Mouse (Mus musculus) heart, embryonic 12.5 days (tissue): ENCODE measurements around the gene Inca1. TPM values are rescaled to one million over a fixed set of nuclear protein-coding genes. Genes with fewer than 3 reads are reported as not detected.

Experiments used
- ATAC-seq: fragments of 200-750 bp; cut with Nextera tagmentation; 2 replicates; pipeline ENCODE4 v1.8.0; 2017; ENCODE audit warnings: moderate TSS enrichment, moderate library complexity; ENCODE audit not compliant: insufficient number of reproducible peaks, low FRiP score
- H3K27ac ChIP-seq: fragments of 300-500 bp; sonication (generic); 2 replicates; pipeline ENCODE4 v1.5.1; 2016; ENCODE audit warnings: mild to moderate bottlenecking, moderate library complexity; ENCODE audit not compliant: poor library complexity, severe bottlenecking
- H3K27me3 ChIP-seq: fragments of 300-500 bp; sonication (generic); replicated peaks from 2 replicates; pipeline ENCODE4 v1.6.1; 2016; ENCODE audit warnings: mild to moderate bottlenecking, moderate library complexity
- H3K36me3 ChIP-seq: fragments of 300-500 bp; sonication (generic); 2 replicates; pipeline ENCODE4 v1.6.1; 2016; ENCODE audit warnings: mild to moderate bottlenecking, moderate library complexity
- H3K4me1 ChIP-seq: fragments of 300-500 bp; sonication (generic); replicated peaks from 2 replicates; pipeline ENCODE4 v1.6.1; 2016; ENCODE audit warnings: mild to moderate bottlenecking
- H3K4me2 ChIP-seq: fragments of 300-500 bp; sonication (generic); 2 replicates; pipeline ENCODE4 v1.6.1; 2016; ENCODE audit warnings: mild to moderate bottlenecking, moderate library complexity
- H3K4me3 ChIP-seq: fragments of 300-500 bp; sonication (generic); 2 replicates; pipeline ENCODE4 v1.5.1; 2016; ENCODE audit warnings: mild to moderate bottlenecking
- H3K9ac ChIP-seq: fragments of 300-500 bp; sonication (generic); 2 replicates; pipeline ENCODE4 v1.6.1; 2016; ENCODE audit warnings: mild to moderate bottlenecking, moderate library complexity
- H3K9me3 ChIP-seq: fragments of 300-500 bp; sonication (generic); replicated peaks from 2 replicates; pipeline ENCODE4 v1.6.1; 2016; ENCODE audit warnings: mild to moderate bottlenecking, moderate library complexity
- WGBS: fragments of 180-500 bp; shearing (Covaris S2); methylation state at CpG from one replicate; pipeline ENCODE4 v1.1.7; 2016; 5-methylcytosine and 5-hydroxymethylcytosine counted together
- polyA plus RNA-seq: library from polyadenylated mRNA; unstranded; fragments of >200 nt; fragmentation: Nextera tagmentation; extraction: Ambion mirVana; gene quantifications from 2 replicates; pipeline ENCODE4 v1.2.1, GENCODE M21; 2016

The Inca1 gene
- polyA plus RNA-seq, 1 experiment from 2014 or later: 1.7 TPM

GRCm38 (mm10) chr11:70727385-70727784 is 27.4 kb upstream of the Inca1 start:
- Histone ChIP-seq H3K9me3 (no peaks in the 10 kb centered on the region), H3K27me3 (no peaks in the 10 kb centered on the region), H3K4me3 (no peak overlapping the region), H3K4me1 (no peaks in the 10 kb centered on the region), H3K36me3 (peaks cover 71% of the 10 kb centered on the region), H3K9ac (no peak overlapping the region), H3K4me2 (no peak overlapping the region), H3K27ac (no peak overlapping the region)
- no peak for ATAC-seq
- WGBS: 82% methylated on average over 5 of the region's 5 CpGs

- Histone ChIP-seq H3K36me3 (peaks cover 79% of the 10 kb centered on the region), H3K4me2 (no peak overlapping the region), H3K27me3 (no peaks in the 10 kb centered on the region), H3K4me3 (no peak overlapping the region), H3K9ac (no peak overlapping the region), H3K9me3 (no peaks in the 10 kb centered on the region), H3K27ac (no peak overlapping the region), H3K4me1 (no peaks in the 10 kb centered on the region)
- ATAC-seq: no peak
- 80% methylated on average over 2 of the region's 2 CpGs for WGBS
Measured at GRCm38 (mm10) chr11:70726585-70726984, 26.6 kb upstream of the Inca1 start.

- Histone ChIP-seq H3K27me3 (no peaks in the 10 kb centered on the region), H3K4me2 (no peak overlapping the region), H3K9me3 (no peaks in the 10 kb centered on the region), H3K4me1 (no peaks in the 10 kb centered on the region), H3K9ac (no peak overlapping the region), H3K27ac (no peak overlapping the region), H3K4me3 (no peak overlapping the region), H3K36me3 (peaks cover 96% of the 10 kb centered on the region)
- 89% methylated on average over 9 of the region's 9 CpGs for WGBS
- no peak for ATAC-seq
Measured at GRCm38 (mm10) chr11:70724706-70725105, 24.8 kb upstream of the Inca1 start.

GRCm38 (mm10) chr11:70721072-70721471 is 21.1 kb upstream of the Inca1 start:
- peaks cover 97% of the 10 kb centered on the region for H3K36me3 ChIP-seq
- no peak overlapping the region for H3K27ac ChIP-seq
- H3K9ac ChIP-seq: no peak overlapping the region
- WGBS: 84% methylated on average over 3 of the region's 3 CpGs
- ATAC-seq: no peak
- no peaks in the 10 kb centered on the region for H3K9me3 ChIP-seq
- no peak overlapping the region for H3K4me2 ChIP-seq
- H3K27me3 ChIP-seq: no peaks in the 10 kb centered on the region
- no peaks in the 10 kb centered on the region for H3K4me1 ChIP-seq
- H3K4me3 ChIP-seq: no peak overlapping the region

- no peak overlapping the region for H3K9ac ChIP-seq
- WGBS: 78% methylated on average over 3 of the region's 3 CpGs
- H3K4me1 ChIP-seq: no peaks in the 10 kb centered on the region
- no peak overlapping the region for H3K27ac ChIP-seq
- H3K4me3 ChIP-seq: no peak overlapping the region
- no peak overlapping the region for H3K4me2 ChIP-seq
- peaks cover 96% of the 10 kb centered on the region for H3K36me3 ChIP-seq
- ATAC-seq: no peak
- H3K9me3 ChIP-seq: no peaks in the 10 kb centered on the region
- no peaks in the 10 kb centered on the region for H3K27me3 ChIP-seq
Measured at GRCm38 (mm10) chr11:70720567-70720966, 20.6 kb upstream of the Inca1 start.

- no peak overlapping the region for H3K4me2 ChIP-seq
- ATAC-seq: no peak
- no peak overlapping the region for H3K27ac ChIP-seq
- H3K9me3 ChIP-seq: no peaks in the 10 kb centered on the region
- no peak overlapping the region for H3K9ac ChIP-seq
- peaks cover 87% of the 10 kb centered on the region for H3K36me3 ChIP-seq
- H3K27me3 ChIP-seq: no peaks in the 10 kb centered on the region
- no peaks in the 10 kb centered on the region for H3K4me1 ChIP-seq
- H3K4me3 ChIP-seq: no peak overlapping the region
- 77% methylated on average over 5 of the region's 5 CpGs for WGBS
Measured at GRCm38 (mm10) chr11:70718481-70718880, 18.5 kb upstream of the Inca1 start.

GRCm38 (mm10) chr11:70715832-70716231 is 15.9 kb upstream of the Inca1 start:
- Histone ChIP-seq H3K4me1 (no peaks in the 10 kb centered on the region; the same call in 1 of the 2 replicates), H3K4me2 (no peak overlapping the region), H3K9me3 (no peaks in the 10 kb centered on the region), H3K9ac (no peak overlapping the region), H3K36me3 (peaks cover 86% of the 10 kb centered on the region), H3K27ac (no peak overlapping the region), H3K4me3 (no peak overlapping the region), H3K27me3 (no peaks in the 10 kb centered on the region)
- 83% methylated on average over 6 of the region's 6 CpGs for WGBS
- no peak for ATAC-seq

- H3K4me3 ChIP-seq: no peak overlapping the region
- ATAC-seq: no peak
- H3K27ac ChIP-seq: no peak overlapping the region
- peaks cover 85% of the 10 kb centered on the region for H3K36me3 ChIP-seq
- 84% methylated on average over 6 of the region's 6 CpGs for WGBS
- H3K9ac ChIP-seq: no peak overlapping the region
- no peaks in the 10 kb centered on the region; the same call in 1 of the 2 replicates for H3K4me1 ChIP-seq
- no peaks in the 10 kb centered on the region for H3K9me3 ChIP-seq
- H3K27me3 ChIP-seq: no peaks in the 10 kb centered on the region
- no peak overlapping the region for H3K4me2 ChIP-seq
Measured at GRCm38 (mm10) chr11:70713222-70713621, 13.3 kb upstream of the Inca1 start.

- peaks cover 86% of the 10 kb centered on the region for H3K36me3 ChIP-seq
- ATAC-seq: no peak
- no peak overlapping the region for H3K9ac ChIP-seq
- no peaks in the 10 kb centered on the region for H3K9me3 ChIP-seq
- no peak overlapping the region for H3K27ac ChIP-seq
- no peaks in the 10 kb centered on the region; the same call in 1 of the 2 replicates for H3K4me1 ChIP-seq
- H3K4me3 ChIP-seq: no peak overlapping the region
- no peaks in the 10 kb centered on the region for H3K27me3 ChIP-seq
- no peak overlapping the region for H3K4me2 ChIP-seq
- 91% methylated on average over 10 of the region's 10 CpGs for WGBS
Measured at GRCm38 (mm10) chr11:70711026-70711425, 11.1 kb upstream of the Inca1 start.

GRCm38 (mm10) chr11:70706127-70706526 is 6.2 kb upstream of the Inca1 start:
- no peak for ATAC-seq
- WGBS: 79% methylated on average over 3 of the region's 3 CpGs

GRCm38 (mm10) chr11:70702781-70703180 is 2.8 kb upstream of the Inca1 start:
- Histone ChIP-seq H3K4me1 (peaks cover 29% of the 10 kb centered on the region), H3K4me3 (peak overlapping the region; percentile 84), H3K27me3 (no peaks in the 10 kb centered on the region), H3K36me3 (peaks cover 48% of the 10 kb centered on the region), H3K27ac (peak overlapping the region; percentile 95), H3K9me3 (no peaks in the 10 kb centered on the region), H3K9ac (peak overlapping the region; percentile 54), H3K4me2 (peak overlapping the region; percentile 89)
- no peak for ATAC-seq
- 46% methylated on average over 6 of the region's 6 CpGs for WGBS

More at GRCm38 (mm10) chr11:70706127-70706526, 6.2 kb upstream of the Inca1 start:
- no peaks in the 10 kb centered on the region for H3K27me3 ChIP-seq
- H3K9me3 ChIP-seq: no peaks in the 10 kb centered on the region
- H3K27ac ChIP-seq: no peak overlapping the region
- peaks cover 80% of the 10 kb centered on the region for H3K36me3 ChIP-seq
- H3K9ac ChIP-seq: no peak overlapping the region
- H3K4me3 ChIP-seq: no peak overlapping the region
- no peak overlapping the region for H3K4me2 ChIP-seq
- peaks cover 25% of the 10 kb centered on the region for H3K4me1 ChIP-seq

- Histone ChIP-seq H3K9ac (peak overlapping the region; percentile 95), H3K4me2 (peak overlapping the region; percentile 89), H3K27ac (peak overlapping the region; percentile 95), H3K27me3 (no peaks in the 10 kb centered on the region), H3K9me3 (no peaks in the 10 kb centered on the region), H3K4me3 (peak overlapping the region; percentile 84), H3K36me3 (peaks cover 41% of the 10 kb centered on the region), H3K4me1 (peaks cover 29% of the 10 kb centered on the region)
- ATAC-seq: no peak
- 61% methylated on average over 6 of the region's 6 CpGs for WGBS
Measured at GRCm38 (mm10) chr11:70701984-70702733, 2.2 kb upstream of the Inca1 start.
